Mouse (Mus musculus) heart, embryonic 16.5 days (tissue): ENCODE data around the gene Plekha5. TPM values are rescaled to one million over a fixed set of nuclear protein-coding genes. Genes with fewer than 3 reads are reported as not detected.
"Not testable (repeated sequence)": the region's sequence is repeated elsewhere in the genome, so short reads cannot be mapped to it uniquely, and the experiment has no call there.

ENCODE experiments used
- ATAC-seq: fragments of 200-750 bp; cut with Nextera tagmentation; replicated peaks from 2 replicates; pipeline ENCODE4 v1.8.0; 2017; ENCODE audit warnings: moderate number of reproducible peaks; ENCODE audit not compliant: insufficient read depth, low FRiP score; ENCODE audit errors: extremely low read depth
- H3K27ac ChIP-seq: fragments of 300-500 bp; sonication (generic); 2 replicates; pipeline ENCODE4 v1.5.1; 2014; ENCODE audit warnings: mild to moderate bottlenecking, low read length, control low read depth, moderate library complexity
- H3K27me3 ChIP-seq: fragments of 300-500 bp; sonication (generic); 2 replicates; pipeline ENCODE4 v1.6.1; 2014; ENCODE audit warnings: low read length, mixed read lengths; ENCODE audit not compliant: control insufficient read depth, insufficient read depth
- H3K36me3 ChIP-seq: fragments of 300-500 bp; sonication (generic); 2 replicates; pipeline ENCODE4 v1.6.1; 2014; ENCODE audit not compliant: control insufficient read depth, insufficient read depth
- H3K4me1 ChIP-seq: fragments of 300-500 bp; sonication (generic); 2 replicates; pipeline ENCODE4 v1.6.1; 2014; ENCODE audit warnings: low read length, mixed read lengths; ENCODE audit not compliant: control insufficient read depth, insufficient read depth
- H3K4me2 ChIP-seq: fragments of 300-500 bp; sonication (generic); 2 replicates; pipeline ENCODE4 v1.6.1; 2014; ENCODE audit warnings: low read depth, mild to moderate bottlenecking, control low read depth, low read length
- H3K4me3 ChIP-seq: fragments of 300-500 bp; sonication (generic); 2 replicates; pipeline ENCODE4 v1.5.1; 2014; ENCODE audit warnings: mild to moderate bottlenecking, control low read depth, low read length
- H3K9ac ChIP-seq: fragments of 300-500 bp; sonication (generic); 2 replicates; pipeline ENCODE4 v1.6.1; 2014; ENCODE audit warnings: low read length, control low read depth
- H3K9me3 ChIP-seq: fragments of 300-500 bp; sonication (generic); replicated peaks from 2 replicates; pipeline ENCODE4 v1.6.1; 2016; ENCODE audit warnings: low read length; ENCODE audit not compliant: control insufficient read depth
- WGBS: fragments of 180-500 bp; shearing (Covaris S2); extraction: QIAGEN DNeasy Blood & Tissue Kit; methylation state at CpG from one replicate; pipeline ENCODE4 v1.1.7; 2014; 5-methylcytosine and 5-hydroxymethylcytosine counted together
- polyA plus RNA-seq: library from polyadenylated mRNA; unstranded; fragments of >200 nt; fragmentation: Nextera tagmentation; extraction: Ambion mirVana; gene quantifications from 2 replicates; pipeline ENCODE4 v1.2.1, GENCODE M21; 2015

The Plekha5 gene
- polyA plus RNA-seq, 1 experiment from 2014 or later, result 27.8 TPM

DNA sequence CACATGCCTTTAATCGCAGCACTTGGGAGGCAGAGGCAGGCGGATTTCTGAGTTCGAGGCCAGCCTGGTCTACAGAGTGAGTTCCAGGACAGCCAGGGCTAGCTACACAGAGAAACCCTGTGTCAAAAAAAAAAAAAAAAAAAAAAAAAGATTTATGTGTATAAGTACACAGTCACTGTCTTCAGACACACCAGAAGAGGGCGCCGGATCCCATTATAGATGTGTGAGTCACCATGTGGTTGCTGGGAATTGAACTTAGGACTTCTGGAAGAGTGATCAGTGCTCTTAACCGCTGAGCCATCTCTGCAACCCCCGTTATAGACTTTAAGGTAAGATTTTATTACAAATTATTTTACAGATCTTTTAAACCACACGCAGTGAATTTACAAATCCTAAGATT is 176.8 kb downstream of the Plekha5 start:
- not testable (repeated sequence) for H3K9me3 ChIP-seq, H3K4me2 ChIP-seq, H3K27me3 ChIP-seq, H3K27ac ChIP-seq, ATAC-seq, H3K4me1 ChIP-seq, H3K9ac ChIP-seq, H3K4me3 ChIP-seq
- WGBS, result 90% methylated on average over 8 of the region's 8 CpGs
- peaks cover 12% of the 10 kb centered on the region for H3K36me3 ChIP-seq

- no peak for ATAC-seq
- Histone ChIP-seq H3K4me1 (no peaks in the 10 kb centered on the region), H3K27ac (no peak overlapping the region)
Measured at GRCm38 (mm10) chr6:140601175-140601574, 177.3 kb downstream of the Plekha5 start.

DNA sequence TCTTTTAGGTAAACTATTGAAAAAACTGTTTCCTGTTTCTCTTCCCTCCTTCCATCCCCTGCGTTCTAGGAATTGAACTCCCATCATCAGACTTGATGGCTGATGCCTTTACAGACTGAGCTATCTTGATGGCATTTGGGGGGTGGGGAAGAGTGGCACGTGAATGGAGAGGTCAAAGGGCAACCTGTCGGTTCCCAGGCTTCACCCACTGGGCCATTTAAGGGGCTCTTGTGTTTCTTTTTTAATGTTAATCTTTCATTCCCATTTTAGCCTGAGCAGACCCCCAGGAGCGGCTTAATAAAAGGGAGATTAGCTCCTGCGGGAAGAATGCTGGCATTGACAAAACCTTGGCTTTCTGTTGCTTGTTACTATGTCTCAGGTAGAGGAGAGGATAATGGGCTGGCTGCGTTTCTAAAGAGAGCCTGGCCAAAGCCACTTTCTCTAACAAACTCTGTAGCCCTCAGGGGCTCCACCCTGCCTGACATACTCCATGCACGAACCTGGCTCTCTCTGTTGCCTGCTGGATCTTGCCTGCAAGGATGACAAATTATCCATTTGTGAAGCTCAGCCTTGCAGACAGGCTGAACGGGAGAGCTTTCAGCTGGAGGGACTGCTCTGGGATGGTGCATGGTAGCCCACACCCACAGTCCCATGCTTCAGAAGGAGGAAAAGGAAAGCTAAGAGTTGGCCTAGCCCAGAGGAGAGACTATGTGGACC is 179.5 kb downstream of the Plekha5 start:
- Histone ChIP-seq H3K9ac (no peak overlapping the region), H3K4me1 (no peaks in the 10 kb centered on the region), H3K36me3 (no peaks in the 10 kb centered on the region), H3K9me3 (no peaks in the 10 kb centered on the region), H3K27me3 (no peaks in the 10 kb centered on the region), H3K27ac (no peak overlapping the region), H3K4me2 (no peak overlapping the region), H3K4me3 (no peak overlapping the region)
- WGBS, result 28% methylated on average over 8 of the region's 8 CpGs
- no peak for ATAC-seq

More at GRCm38 (mm10) chr6:140601175-140601574, 177.3 kb downstream of the Plekha5 start:
- Histone ChIP-seq H3K27me3 (no peaks in the 10 kb centered on the region), H3K4me2 (no peak overlapping the region), H3K9me3 (no peaks in the 10 kb centered on the region), H3K9ac (no peak overlapping the region), H3K4me3 (no peak overlapping the region), H3K36me3 (peaks cover 8% of the 10 kb centered on the region)
- WGBS, result 91% methylated on average over 4 of the region's 4 CpGs

DNA sequence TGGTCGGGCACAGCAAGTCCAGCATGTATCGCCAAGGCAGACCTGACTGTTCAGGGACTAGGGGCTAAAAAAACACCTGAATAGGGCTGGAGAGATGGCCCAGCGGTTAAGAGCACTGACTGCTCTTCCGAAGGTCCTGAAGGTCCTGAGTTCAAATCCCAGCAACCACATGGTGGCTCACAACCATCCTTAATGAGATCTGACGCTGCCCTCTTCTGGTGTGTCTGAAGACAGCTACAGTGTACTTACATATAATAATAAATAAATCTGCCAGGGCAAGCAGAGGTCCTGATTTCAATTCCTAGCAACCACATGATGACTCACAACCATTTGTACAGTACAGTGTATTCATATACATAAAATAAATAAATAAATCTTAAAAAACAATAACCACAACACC is 181.3 kb downstream of the Plekha5 start:
- H3K4me3 ChIP-seq, H3K27ac ChIP-seq, H3K36me3 ChIP-seq, H3K4me1 ChIP-seq, ATAC-seq, H3K27me3 ChIP-seq, H3K9ac ChIP-seq, H3K9me3 ChIP-seq, H3K4me2 ChIP-seq: not testable (repeated sequence)
- 87% methylated on average over 5 of the region's 5 CpGs for WGBS

DNA sequence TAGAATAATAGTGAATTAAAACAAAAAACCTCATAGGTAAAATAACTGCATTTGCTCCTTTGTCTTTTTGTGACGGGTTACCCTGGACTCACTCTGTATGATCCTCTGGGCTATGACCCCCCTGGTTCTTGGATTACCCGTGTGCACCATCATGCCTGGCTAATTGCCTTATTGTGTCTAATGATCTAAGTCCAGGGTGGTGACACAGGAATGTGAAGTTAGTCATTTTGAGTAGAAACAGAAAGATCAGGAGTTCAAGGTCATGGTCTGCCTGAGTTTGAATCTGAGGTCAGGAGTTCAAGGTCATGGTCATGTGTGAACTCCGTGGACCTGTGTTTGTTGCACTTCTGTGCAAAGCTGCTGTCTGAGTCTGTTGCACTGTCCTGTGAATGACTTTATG is 181.9 kb downstream of the Plekha5 start:
- H3K4me2 ChIP-seq, result no peak overlapping the region
- H3K36me3 ChIP-seq, result no peaks in the 10 kb centered on the region
- no peak for ATAC-seq
- H3K4me3 ChIP-seq, result no peak overlapping the region
- H3K27me3 ChIP-seq, result no peaks in the 10 kb centered on the region
- H3K27ac ChIP-seq, result no peak overlapping the region
- WGBS, result 65% methylated on average over 3 of the region's 3 CpGs
- no peaks in the 10 kb centered on the region for H3K9me3 ChIP-seq
- no peaks in the 10 kb centered on the region for H3K4me1 ChIP-seq
- H3K9ac ChIP-seq, result no peak overlapping the region

GRCm38 (mm10) chr6:140606534-140606933 is 182.7 kb downstream of the Plekha5 start:
- WGBS, result 75% methylated on average over 10 of the region's 10 CpGs
- no peak overlapping the region for H3K27ac ChIP-seq
- no peak overlapping the region for H3K4me3 ChIP-seq
- no peak overlapping the region for H3K4me2 ChIP-seq
- no peaks in the 10 kb centered on the region for H3K36me3 ChIP-seq
- H3K27me3 ChIP-seq, result no peaks in the 10 kb centered on the region
- H3K4me1 ChIP-seq, result no peaks in the 10 kb centered on the region
- ATAC-seq, result no peak
- no peak overlapping the region for H3K9ac ChIP-seq
- no peaks in the 10 kb centered on the region for H3K9me3 ChIP-seq

GRCm38 (mm10) chr6:140608666-140609065 is 184.8 kb downstream of the Plekha5 start:
- Histone ChIP-seq H3K4me2 (no peak overlapping the region), H3K9ac (no peak overlapping the region), H3K27me3 (no peaks in the 10 kb centered on the region), H3K4me3 (no peak overlapping the region), H3K36me3 (no peaks in the 10 kb centered on the region), H3K27ac (no peak overlapping the region), H3K9me3 (no peaks in the 10 kb centered on the region), H3K4me1 (no peaks in the 10 kb centered on the region)
- whole genome bisulfite sequencing, result 91% methylated on average over 6 of the region's 6 CpGs
- ATAC-seq, result no peak

- Histone ChIP-seq H3K9me3 (no peaks in the 10 kb centered on the region), H3K4me1 (no peaks in the 10 kb centered on the region), H3K9ac (no peak overlapping the region), H3K27me3 (no peaks in the 10 kb centered on the region), H3K4me2 (no peak overlapping the region), H3K27ac (no peak overlapping the region), H3K4me3 (no peak overlapping the region), H3K36me3 (no peaks in the 10 kb centered on the region)
- ATAC-seq, result no peak
- 79% methylated on average over 4 of the region's 4 CpGs for WGBS
Measured at GRCm38 (mm10) chr6:140609533-140609932, 185.7 kb downstream of the Plekha5 start.

DNA sequence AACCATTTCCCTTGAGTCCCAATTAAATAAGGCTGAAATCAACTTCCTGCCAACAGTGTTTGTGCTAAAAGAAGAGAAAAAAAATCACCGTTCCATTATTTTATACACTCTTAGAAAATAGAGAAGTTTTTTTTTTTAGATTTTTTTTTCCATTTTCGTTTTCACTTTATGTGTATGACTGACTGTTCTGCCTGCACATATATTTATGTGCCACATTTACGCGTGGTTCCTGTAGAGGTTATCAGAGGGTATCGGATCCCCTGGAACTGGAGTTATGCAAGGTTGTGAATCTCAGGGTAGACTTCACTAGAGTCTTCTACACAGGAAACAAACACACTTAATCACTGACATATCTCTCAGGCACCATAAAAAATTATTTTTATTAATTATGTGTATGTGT is 186.3 kb downstream of the Plekha5 start:
- WGBS, result 87% methylated on average over 5 of the region's 5 CpGs
- H3K4me1 ChIP-seq, result no peaks in the 10 kb centered on the region
- no peaks in the 10 kb centered on the region for H3K27me3 ChIP-seq
- no peak overlapping the region for H3K4me3 ChIP-seq
- no peak overlapping the region for H3K4me2 ChIP-seq
- no peak for ATAC-seq
- H3K9ac ChIP-seq, result no peak overlapping the region
- no peak overlapping the region for H3K27ac ChIP-seq
- H3K9me3 ChIP-seq, result no peaks in the 10 kb centered on the region
- no peaks in the 10 kb centered on the region for H3K36me3 ChIP-seq
